Mouse (Mus musculus): ENCODE results near the gene Tmprss11d.
"Not testable (repeated sequence)": the region's sequence is repeated elsewhere in the genome, so short reads cannot be mapped to it uniquely, and the experiment has no call there.

Gene Tmprss11d

GRCm38 (mm10) chr5:86373320-86373719 is at the start of gene Tmprss11d:
Gene Tmprss11d (minus strand): TSS chr5:86373420.
- no peak for DNase-seq (ENCODE audit: low spot score in 2 of 2)

GRCm38 (mm10) chr5:86421323-86422028 is 48.3 kb upstream of the Tmprss11d start:
- DNase-seq (ENCODE audit: low spot score in 2 of 2) = no peak

GRCm38 (mm10) chr5:86419494-86419893 is 46.3 kb upstream of the Tmprss11d start:
- no peak for DNase-seq (ENCODE audit: low spot score in 2 of 2)

- no peak for DNase-seq (ENCODE audit: low spot score in 2 of 2)
These were observed 41.1 kb upstream of the Tmprss11d start for GRCm38 (mm10) chr5:86414280-86414679.

GRCm38 (mm10) chr5:86410815-86411214 is 37.6 kb upstream of the Tmprss11d start:
- no peak for DNase-seq (ENCODE audit: low spot score in 2 of 2)

GRCm38 (mm10) chr5:86407941-86408340 is 34.7 kb upstream of the Tmprss11d start:
- DNase-seq (ENCODE audit: low spot score in 2 of 2) = no peak

GRCm38 (mm10) chr5:86407191-86407590 is 34.0 kb upstream of the Tmprss11d start:
- DNase-seq (ENCODE audit: low spot score in 2 of 2) = no peak

- DNase-seq (ENCODE audit: low spot score in 2 of 2) = no peak
These were observed 13.7 kb downstream of the Tmprss11d start for GRCm38 (mm10) chr5:86359412-86359985.

- no peak for DNase-seq (ENCODE audit: low spot score in 2 of 2)
These were observed 20.3 kb downstream of the Tmprss11d start for GRCm38 (mm10) chr5:86352966-86353365.

- not testable (repeated sequence) for DNase-seq (ENCODE audit: low spot score in 2 of 2)
These were observed 54.9 kb downstream of the Tmprss11d start for GRCm38 (mm10) chr5:86318018-86318956.

GRCm38 (mm10) chr5:86306116-86306515 is 67.1 kb downstream of the Tmprss11d start:
- peak in 1 of 2 experiments; percentile 2 for DNase-seq (ENCODE audit: low spot score in 2 of 2)

GRCm38 (mm10) chr5:86303877-86304276 is 69.3 kb downstream of the Tmprss11d start:
- DNase-seq (ENCODE audit: low spot score in 2 of 2) = no peak

GRCm38 (mm10) chr5:86289208-86289607 is 84.0 kb downstream of the Tmprss11d start, which contains the start of gene Tmprss11c:
Gene Tmprss11c (minus strand): TSS chr5:86289308.
- DNase-seq (ENCODE audit: low spot score in 2 of 2) = no peak

Data from urinary bladder, adult 18-20 months (tissue).